Mouse (Mus musculus) cerebellum, adult (tissue): ENCODE results near the gene Tgif2.
"Not testable (repeated sequence)": the region's sequence is repeated elsewhere in the genome, so short reads cannot be mapped to it uniquely, and the experiment has no call there.

Experiments used
- ATAC-seq: cut with Nextera tagmentation; 2 replicates; pipeline ENCODE4 v1.9.2; 2017; ENCODE audit warnings: mild to moderate bottlenecking, moderate library complexity, mixed read lengths; ENCODE audit not compliant: insufficient number of reproducible peaks, low FRiP score, low TSS enrichment

Tgif2 gene

GRCm38 (mm10) chr2:156901883-156902282 is 62.1 kb downstream of the Tgif2 start:
- no peak for ATAC-seq

GRCm38 (mm10) chr2:156902411-156902810 is 62.6 kb downstream of the Tgif2 start:
- ATAC-seq = not testable (repeated sequence)

GRCm38 (mm10) chr2:156903367-156903766 is 63.6 kb downstream of the Tgif2 start:
- no peak for ATAC-seq
